Mouse (Mus musculus): ENCODE measurements around the gene Trio. TPM values are rescaled to one million over a fixed set of nuclear protein-coding genes. Genes with fewer than 3 reads are reported as not detected.

Trio gene
- polyA plus RNA-seq, 1 experiment, result 18.0 TPM

DNA sequence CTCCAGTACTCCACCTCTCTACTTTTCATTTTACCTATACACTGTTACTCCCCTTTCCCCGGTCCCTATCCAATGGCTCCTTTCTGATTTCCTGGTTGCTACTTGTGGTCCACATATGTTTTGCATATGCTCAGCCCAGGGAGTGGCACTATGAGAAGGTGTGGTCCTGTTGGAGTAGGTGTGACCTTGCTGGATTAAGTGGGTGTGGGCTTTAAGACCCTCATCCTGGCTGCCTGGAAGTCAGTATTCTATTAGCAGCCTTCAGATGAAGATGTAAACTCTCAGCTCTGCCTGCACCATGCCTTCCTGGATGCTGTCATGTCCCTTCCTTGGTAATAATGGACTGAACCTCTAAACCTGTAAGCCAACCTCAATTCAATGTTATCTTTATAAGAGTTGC is 29.1 kb upstream of the Trio start:
- no peaks in the 10 kb centered on the region; the same call in 1 of the 2 replicates for H3K4me1 ChIP-seq (ENCODE audit: control insufficient read depth, insufficient read depth, insufficient read length, low read length)
- H3K27ac ChIP-seq (replicated peaks; ENCODE audit: low read depth, low read length), result no peak overlapping the region
- H3K4me3 ChIP-seq (ENCODE audit: insufficient read depth, low read depth, low read length), result no peak overlapping the region

DNA sequence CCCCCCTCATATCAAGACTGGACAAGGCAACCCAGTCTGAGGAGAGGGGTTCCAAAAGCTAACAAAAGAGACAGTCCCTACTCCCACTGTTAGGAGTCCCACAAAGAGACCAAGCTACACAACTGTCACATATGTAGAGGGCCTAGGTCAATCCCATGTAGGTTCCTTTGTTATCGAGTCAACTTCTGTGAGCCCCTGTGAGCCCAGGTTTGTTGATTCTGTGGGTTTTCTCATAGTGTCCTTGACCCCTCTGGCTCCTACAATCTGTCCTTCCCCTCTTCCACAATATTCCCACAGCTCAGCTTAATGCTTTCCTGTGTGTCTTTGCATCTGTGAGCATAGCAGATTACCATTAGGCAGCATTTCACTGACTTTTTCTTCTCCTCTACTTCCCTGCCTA is 28.5 kb upstream of the Trio start:
- Histone ChIP-seq H3K27ac (replicated peaks; ENCODE audit: low read depth, low read length) (no peak overlapping the region), H3K4me1 (ENCODE audit: control insufficient read depth, insufficient read depth, insufficient read length, low read length) (no peaks in the 10 kb centered on the region; the same call in 1 of the 2 replicates), H3K4me3 (ENCODE audit: insufficient read depth, low read depth, low read length) (no peak overlapping the region)

DNA sequence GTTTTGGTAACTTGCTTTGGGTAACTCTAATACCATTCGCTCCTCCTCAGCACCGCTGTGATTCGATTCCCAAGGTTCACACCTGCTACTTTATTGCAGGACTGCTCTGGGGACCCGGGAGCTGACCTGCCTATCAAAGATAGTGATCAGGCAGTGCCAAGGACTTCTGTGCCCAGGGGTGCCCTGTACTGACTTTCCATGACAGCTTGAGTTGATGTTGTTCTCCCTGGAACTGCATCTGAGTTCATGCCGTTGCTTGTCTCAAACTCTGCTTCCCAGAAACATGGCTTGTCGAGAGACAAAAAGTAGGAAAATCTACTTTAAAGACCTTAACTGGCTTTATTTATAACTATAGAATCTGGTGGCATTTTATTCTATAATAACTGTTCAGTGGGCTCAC is 27.6 kb upstream of the Trio start:
- Histone ChIP-seq H3K4me1 (ENCODE audit: control insufficient read depth, insufficient read depth, insufficient read length, low read length) (no peaks in the 10 kb centered on the region; the same call in 1 of the 2 replicates), H3K27ac (replicated peaks; ENCODE audit: low read depth, low read length) (no peak overlapping the region), H3K4me3 (ENCODE audit: insufficient read depth, low read depth, low read length) (no peak overlapping the region)

GRCm38 (mm10) chr15:28051811-28052210 is 26.2 kb upstream of the Trio start:
- H3K4me3 ChIP-seq (ENCODE audit: insufficient read depth, low read depth, low read length), result no peak overlapping the region
- H3K27ac ChIP-seq (replicated peaks; ENCODE audit: low read depth, low read length), result no peak overlapping the region
- no peaks in the 10 kb centered on the region; the same call in 1 of the 2 replicates for H3K4me1 ChIP-seq (ENCODE audit: control insufficient read depth, insufficient read depth, insufficient read length, low read length)

DNA sequence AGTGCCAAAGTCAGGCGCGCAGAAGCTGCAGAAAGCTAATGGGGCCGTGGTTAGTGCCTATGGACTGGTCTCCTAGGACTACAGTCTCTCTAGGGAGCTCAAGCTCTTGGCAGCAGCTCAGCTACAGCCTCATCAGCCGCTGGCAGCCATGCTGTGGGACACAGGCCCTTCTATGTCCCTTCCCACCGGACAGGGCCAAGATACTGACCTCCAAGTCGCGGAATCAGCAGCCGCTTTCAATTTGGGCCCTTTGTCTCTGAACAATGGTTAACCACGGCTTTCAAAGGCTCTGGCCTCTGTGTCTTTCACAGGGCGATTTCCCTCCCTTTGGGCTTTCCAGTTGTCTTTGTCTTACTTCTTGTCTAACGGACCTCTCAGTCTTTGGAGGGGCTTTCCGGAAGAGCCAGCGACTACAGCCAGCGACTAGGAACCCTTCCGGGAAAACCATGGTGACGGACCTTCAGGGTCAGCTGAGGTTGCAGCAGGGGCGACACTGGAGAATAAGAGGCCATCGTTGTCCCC is 25.5 kb upstream of the Trio start:
- Histone ChIP-seq H3K4me1 (ENCODE audit: control insufficient read depth, insufficient read depth, insufficient read length, low read length) (no peaks in the 10 kb centered on the region; the same call in 1 of the 2 replicates), H3K4me3 (ENCODE audit: insufficient read depth, low read depth, low read length) (peak overlapping the region; percentile 38), H3K27ac (replicated peaks; ENCODE audit: low read depth, low read length) (0 out of 2 replicates have a peak overlapping the region, but pooled peaks have one; percentile 24)

GRCm38 (mm10) chr15:28047711-28048110 is 22.1 kb upstream of the Trio start:
- H3K27ac ChIP-seq (replicated peaks; ENCODE audit: low read depth, low read length), result no peak overlapping the region
- no peak overlapping the region for H3K4me3 ChIP-seq (ENCODE audit: insufficient read depth, low read depth, low read length)
- no peaks in the 10 kb centered on the region; the same call in 1 of the 2 replicates for H3K4me1 ChIP-seq (ENCODE audit: control insufficient read depth, insufficient read depth, insufficient read length, low read length)

DNA sequence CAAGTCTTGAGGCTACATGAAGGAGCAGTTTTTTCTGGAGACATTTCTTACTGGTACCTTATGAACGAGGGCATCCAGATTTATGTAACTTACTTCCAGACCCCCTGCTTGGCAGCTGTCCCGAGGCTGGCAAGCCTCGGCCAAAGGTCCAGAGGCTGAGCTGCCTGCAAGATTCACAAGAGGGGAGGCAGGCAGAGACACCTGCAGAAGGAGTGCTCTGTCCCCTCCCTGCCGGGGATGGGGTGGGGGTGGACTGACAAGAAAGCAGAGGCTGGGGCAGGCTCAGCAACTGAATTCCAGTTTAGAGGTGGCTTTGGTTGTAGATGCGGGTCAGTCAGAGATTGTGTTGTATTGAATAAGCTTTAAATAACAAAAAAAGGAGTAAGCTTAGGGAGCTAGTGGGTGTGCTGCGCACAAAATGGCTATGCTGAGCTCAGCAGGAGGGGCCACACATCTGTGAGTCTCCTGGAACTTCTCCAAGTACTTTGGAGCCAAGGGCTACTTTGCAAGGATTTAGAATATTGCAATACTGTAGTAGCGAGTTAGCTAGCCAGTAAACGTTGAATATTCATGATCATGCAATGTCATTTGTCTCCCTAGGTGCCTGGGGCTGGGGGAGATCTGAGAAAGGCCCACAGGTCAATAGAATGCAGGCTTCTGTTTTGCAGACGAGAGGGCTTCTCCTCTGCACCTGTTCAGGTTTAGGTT is 15.7 kb upstream of the Trio start:
- Histone ChIP-seq H3K4me3 (ENCODE audit: insufficient read depth, low read depth, low read length) (no peak overlapping the region), H3K4me1 (ENCODE audit: control insufficient read depth, insufficient read depth, insufficient read length, low read length) (no peaks in the 10 kb centered on the region), H3K27ac (replicated peaks; ENCODE audit: low read depth, low read length) (no peak overlapping the region)

- no peaks in the 10 kb centered on the region for H3K4me1 ChIP-seq (ENCODE audit: control insufficient read depth, insufficient read depth, insufficient read length, low read length)
- no peak overlapping the region for H3K27ac ChIP-seq (replicated peaks; ENCODE audit: low read depth, low read length)
- H3K4me3 ChIP-seq (ENCODE audit: insufficient read depth, low read depth, low read length), result no peak overlapping the region
Observed at GRCm38 (mm10) chr15:28037651-28038050, 12.0 kb upstream of the Trio start.

DNA sequence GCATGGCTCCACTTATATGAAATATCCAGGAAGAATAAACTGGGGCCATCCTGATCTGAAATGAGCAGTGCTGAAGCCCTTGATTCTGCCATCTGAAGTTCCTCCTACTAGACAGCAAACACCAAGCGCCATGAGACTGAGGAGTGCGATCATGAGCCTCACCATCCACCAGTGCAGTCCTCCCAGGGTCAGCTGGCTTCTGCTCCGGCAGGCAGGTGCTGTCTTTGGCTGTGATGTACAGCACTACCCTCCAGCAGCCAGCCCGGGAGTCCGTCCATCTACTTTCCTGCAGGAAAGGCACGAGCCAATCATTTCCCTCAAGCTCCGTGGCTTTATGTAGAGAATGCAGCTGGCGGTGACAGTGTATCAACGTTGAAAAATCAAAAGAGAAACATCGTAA is 10.0 kb upstream of the Trio start:
- Histone ChIP-seq H3K4me1 (ENCODE audit: control insufficient read depth, insufficient read depth, insufficient read length, low read length) (no peaks in the 10 kb centered on the region), H3K27ac (replicated peaks; ENCODE audit: low read depth, low read length) (no peak overlapping the region), H3K4me3 (ENCODE audit: insufficient read depth, low read depth, low read length) (no peak overlapping the region)

DNA sequence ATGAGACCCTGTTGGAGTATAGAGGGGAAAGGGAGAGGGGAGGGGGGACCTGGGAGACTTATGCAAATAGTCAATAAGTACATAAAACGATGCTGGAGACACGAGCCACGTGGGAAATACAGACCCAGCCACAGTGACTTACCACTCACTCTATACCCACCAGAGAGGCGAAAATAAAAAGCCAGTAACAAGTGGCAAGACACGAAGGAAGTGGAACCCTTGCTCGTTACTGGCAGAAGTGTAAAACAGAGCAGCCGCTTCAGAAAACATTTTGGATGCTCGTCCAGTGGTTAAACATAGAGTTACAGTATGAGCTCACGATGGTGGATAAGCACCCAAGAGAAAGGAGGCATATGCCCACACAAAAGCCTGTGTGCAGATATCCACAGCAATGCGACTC is 9.0 kb upstream of the Trio start:
- no peaks in the 10 kb centered on the region for H3K4me1 ChIP-seq (ENCODE audit: control insufficient read depth, insufficient read depth, insufficient read length, low read length)
- no peak overlapping the region for H3K4me3 ChIP-seq (ENCODE audit: insufficient read depth, low read depth, low read length)
- no peak overlapping the region for H3K27ac ChIP-seq (replicated peaks; ENCODE audit: low read depth, low read length)

- Histone ChIP-seq H3K4me3 (ENCODE audit: insufficient read depth, low read depth, low read length) (no peak overlapping the region), H3K4me1 (ENCODE audit: control insufficient read depth, insufficient read depth, insufficient read length, low read length) (no peaks in the 10 kb centered on the region), H3K27ac (replicated peaks; ENCODE audit: low read depth, low read length) (no peak overlapping the region)
Observed at GRCm38 (mm10) chr15:28029371-28029770, 3.7 kb upstream of the Trio start.

DNA sequence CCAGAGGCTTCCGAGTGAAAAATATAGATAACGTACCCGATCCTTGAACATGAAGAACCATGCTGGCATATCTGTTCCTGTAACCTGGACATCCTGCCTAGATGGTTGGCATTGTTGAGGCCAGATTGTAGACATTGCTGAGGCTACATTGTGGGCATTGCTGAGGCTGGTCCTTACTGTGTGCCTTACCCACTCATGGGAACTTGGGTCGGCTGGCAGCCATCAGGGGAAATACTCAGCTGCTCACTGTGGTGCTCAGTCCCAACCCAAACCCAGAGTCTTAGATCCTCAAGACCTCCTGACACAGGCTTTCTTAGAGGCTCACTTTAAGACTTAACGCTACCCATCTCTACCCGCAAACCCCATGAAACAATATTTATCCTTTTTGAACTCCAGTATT is 2.9 kb upstream of the Trio start:
- Histone ChIP-seq H3K4me3 (ENCODE audit: insufficient read depth, low read depth, low read length) (no peak overlapping the region), H3K27ac (replicated peaks; ENCODE audit: low read depth, low read length) (no peak overlapping the region)

GRCm38 (mm10) chr15:28026167-28026481 is 476 bp upstream of the Trio start:
- Histone ChIP-seq H3K4me3 (ENCODE audit: insufficient read depth, low read depth, low read length) (peak overlapping the region; percentile 43), H3K27ac (replicated peaks; ENCODE audit: low read depth, low read length) (peak overlapping the region; percentile 32; the same call in 1 of the 2 replicates), H3K4me1 (ENCODE audit: control insufficient read depth, insufficient read depth, insufficient read length, low read length) (peaks cover 15% of the 10 kb centered on the region)

More for the DNA sequence above, 2.9 kb upstream of the Trio start:
- no peaks in the 10 kb centered on the region for H3K4me1 ChIP-seq (ENCODE audit: control insufficient read depth, insufficient read depth, insufficient read length, low read length)

DNA sequence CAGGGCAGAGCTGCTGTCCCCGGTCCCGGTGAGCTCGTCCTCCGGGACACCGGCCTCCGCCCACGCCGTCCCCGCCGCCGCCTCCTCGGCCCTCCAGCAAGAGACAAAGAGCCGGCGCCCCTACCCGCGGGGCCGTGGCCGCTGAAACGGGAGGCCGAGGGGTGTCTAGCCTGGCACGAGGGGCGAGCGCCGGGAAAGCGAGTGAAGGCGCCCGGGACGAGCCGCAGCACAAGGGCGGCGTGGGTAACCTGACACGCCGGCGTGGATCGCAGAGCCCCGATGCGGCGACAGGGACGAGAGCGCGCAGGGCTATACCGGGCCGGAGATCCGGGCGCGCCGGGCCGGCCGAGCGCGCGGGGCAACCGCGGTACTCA is 696 bp downstream of the Trio start:
- Histone ChIP-seq H3K27ac (replicated peaks; ENCODE audit: low read depth, low read length) (peak overlapping the region; percentile 96), H3K4me1 (ENCODE audit: control insufficient read depth, insufficient read depth, insufficient read length, low read length) (peaks cover 22% of the 10 kb centered on the region), H3K4me3 (ENCODE audit: insufficient read depth, low read depth, low read length) (peak overlapping the region; percentile 99)

- peak overlapping the region; percentile 96 for H3K27ac ChIP-seq (replicated peaks; ENCODE audit: low read depth, low read length)
- peaks cover 27% of the 10 kb centered on the region for H3K4me1 ChIP-seq (ENCODE audit: control insufficient read depth, insufficient read depth, insufficient read length, low read length)
- H3K4me3 ChIP-seq (ENCODE audit: insufficient read depth, low read depth, low read length), result peak overlapping the region; percentile 99
Observed at GRCm38 (mm10) chr15:28024031-28024964, 1.4 kb downstream of the Trio start.

Measured in brown adipose tissue, adult 24 weeks (tissue).